Mouse (Mus musculus) liver, embryonic 12.5 days (tissue): ENCODE measurements around the gene Macrod2. TPM values are rescaled to one million over a fixed set of nuclear protein-coding genes. Genes with fewer than 3 reads are reported as not detected.

Source experiments
- ATAC-seq: fragments of 200-750 bp; cut with Nextera tagmentation; 2 replicates; pipeline ENCODE4 v1.8.0; 2017; ENCODE audit warnings: moderate number of reproducible peaks, mild to moderate bottlenecking, moderate library complexity
- H3K27ac ChIP-seq: fragments of 300-500 bp; sonication (generic); 2 replicates; pipeline ENCODE4 v1.5.1; 2016; ENCODE audit warnings: mild to moderate bottlenecking
- H3K27me3 ChIP-seq: fragments of 300-500 bp; sonication (generic); replicated peaks from 2 replicates; pipeline ENCODE4 v1.6.1; 2016; ENCODE audit warnings: mild to moderate bottlenecking, moderate library complexity
- H3K36me3 ChIP-seq: fragments of 300-500 bp; sonication (generic); 2 replicates; pipeline ENCODE4 v1.6.1; 2016; ENCODE audit warnings: mild to moderate bottlenecking, moderate library complexity
- H3K4me1 ChIP-seq: fragments of 300-500 bp; sonication (generic); 2 replicates; pipeline ENCODE4 v1.6.1; 2016
- H3K4me2 ChIP-seq: fragments of 300-500 bp; sonication (generic); 2 replicates; pipeline ENCODE4 v1.6.1; 2016; ENCODE audit warnings: mild to moderate bottlenecking, moderate library complexity
- H3K4me3 ChIP-seq: fragments of 300-500 bp; sonication (generic); 2 replicates; pipeline ENCODE4 v1.5.1; 2016; ENCODE audit warnings: mild to moderate bottlenecking, moderate library complexity
- H3K9ac ChIP-seq: fragments of 300-500 bp; sonication (generic); 2 replicates; pipeline ENCODE4 v1.6.1; 2016; ENCODE audit warnings: mild to moderate bottlenecking, moderate library complexity
- H3K9me3 ChIP-seq: fragments of 300-500 bp; sonication (generic); replicated peaks from 2 replicates; pipeline ENCODE4 v1.6.1; 2016; ENCODE audit warnings: mild to moderate bottlenecking, moderate library complexity
- WGBS: fragments of 180-500 bp; shearing (Covaris S2); methylation state at CpG from one replicate; pipeline ENCODE4 v1.1.7; 2016; ENCODE audit not compliant: insufficient replicate concordance; 5-methylcytosine and 5-hydroxymethylcytosine counted together
- polyA plus RNA-seq: library from polyadenylated mRNA; unstranded; fragments of >200 nt; fragmentation: Nextera tagmentation; extraction: Ambion mirVana; gene quantifications from 2 replicates; pipeline ENCODE4 v1.2.1, GENCODE M21; 2016

Macrod2 gene
- polyA plus RNA-seq, 1 experiment from 2014 or later, result 11.3 TPM

DNA sequence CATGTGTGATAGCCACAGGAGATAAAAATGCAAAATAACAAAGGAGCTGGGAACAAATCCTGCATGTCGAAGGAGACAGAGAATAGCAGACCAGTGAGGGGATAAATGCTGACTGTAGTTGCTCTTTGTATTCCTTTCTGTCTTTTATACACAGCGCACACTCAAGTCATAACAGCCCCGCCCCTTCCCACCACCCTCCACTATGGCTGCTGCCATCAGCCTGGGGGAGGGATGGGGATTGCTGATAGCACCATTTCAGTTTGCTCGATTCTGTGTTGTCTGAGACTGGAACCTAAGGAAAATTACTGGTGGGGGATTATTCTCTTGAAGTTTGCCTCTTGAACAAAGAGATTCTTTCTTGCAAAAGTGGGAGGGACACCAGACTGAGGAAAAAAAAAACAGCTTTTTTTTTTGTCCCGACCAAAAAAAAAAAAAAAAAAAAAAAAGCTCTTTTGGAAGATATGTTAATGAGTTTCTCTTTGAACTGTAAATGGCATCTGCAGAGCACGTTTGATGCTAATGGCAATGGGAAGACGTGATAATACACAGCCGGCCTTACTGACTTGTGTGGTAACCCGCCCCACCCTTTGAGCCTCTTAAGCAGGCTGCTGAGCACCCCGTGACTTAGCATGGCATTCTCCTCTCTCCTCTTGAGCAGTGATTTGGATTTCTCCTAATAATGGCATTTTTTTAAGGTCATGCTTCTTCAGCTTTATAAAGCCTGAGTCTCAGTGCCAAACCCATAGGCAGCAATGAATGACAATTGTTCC lies 1768.6 kb downstream of the Macrod2 start:
- WGBS, result 35% methylated on average over 10 of the region's 10 CpGs
- no peak for ATAC-seq
- no peaks in the 10 kb centered on the region for H3K9me3 ChIP-seq

DNA sequence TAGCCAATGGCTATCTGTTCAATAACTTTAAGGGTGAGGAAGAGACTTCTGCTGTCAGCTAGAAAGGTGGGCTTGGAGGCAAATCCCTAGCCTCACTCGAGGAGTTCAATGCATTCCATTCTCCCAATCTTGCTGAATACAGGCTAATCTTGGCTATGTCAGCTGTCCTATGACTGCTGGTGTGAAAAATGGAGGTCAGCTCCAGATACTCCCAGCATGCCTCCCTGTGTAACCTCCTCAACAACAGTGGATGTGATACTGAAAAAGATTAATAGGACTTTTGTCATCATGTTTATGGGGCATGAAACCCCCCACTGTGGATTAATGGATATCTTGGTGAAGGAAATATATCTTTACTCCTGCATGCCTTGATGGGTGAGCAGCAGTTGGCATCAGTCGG lies 1774.5 kb downstream of the Macrod2 start:
- Histone ChIP-seq H3K9me3 (no peaks in the 10 kb centered on the region), H3K36me3 (no peaks in the 10 kb centered on the region), H3K4me2 (no peak overlapping the region), H3K4me1 (no peaks in the 10 kb centered on the region), H3K27me3 (no peaks in the 10 kb centered on the region), H3K4me3 (no peak overlapping the region), H3K27ac (no peak overlapping the region), H3K9ac (no peak overlapping the region)
- ATAC-seq, result no peak
- 58% methylated on average over 2 of the region's 2 CpGs for WGBS

More for the DNA sequence above, 1768.6 kb downstream of the Macrod2 start:
- H3K4me1 ChIP-seq, result no peaks in the 10 kb centered on the region
- H3K36me3 ChIP-seq, result no peaks in the 10 kb centered on the region
- no peak overlapping the region for H3K4me2 ChIP-seq
- H3K27me3 ChIP-seq, result no peaks in the 10 kb centered on the region
- no peak overlapping the region for H3K9ac ChIP-seq
- no peak overlapping the region for H3K27ac ChIP-seq
- H3K4me3 ChIP-seq, result no peak overlapping the region

DNA sequence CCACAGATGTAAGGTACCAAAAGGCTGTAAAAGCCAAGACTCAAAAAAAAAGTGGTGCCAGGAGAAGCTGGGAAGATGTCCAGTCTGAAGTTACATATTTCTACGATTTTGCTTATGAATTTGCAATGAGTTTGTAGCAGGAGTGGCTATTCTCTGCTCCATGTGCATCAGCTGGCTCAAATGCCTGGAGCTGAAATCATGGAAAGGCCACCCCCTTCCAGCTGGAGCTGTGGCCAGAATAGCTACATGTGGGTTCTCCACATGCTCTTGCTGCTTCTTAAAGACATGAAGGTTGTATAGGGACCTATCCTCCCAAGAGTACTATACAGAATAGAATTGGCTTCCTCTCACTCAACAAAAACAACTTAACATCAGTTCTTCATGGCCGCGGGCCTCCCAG lies 1777.6 kb downstream of the Macrod2 start:
- Histone ChIP-seq H3K27ac (no peak overlapping the region), H3K4me1 (no peaks in the 10 kb centered on the region), H3K4me3 (no peak overlapping the region), H3K9ac (no peak overlapping the region), H3K9me3 (no peaks in the 10 kb centered on the region), H3K27me3 (no peaks in the 10 kb centered on the region), H3K4me2 (no peak overlapping the region), H3K36me3 (no peaks in the 10 kb centered on the region)
- no peak for ATAC-seq
- WGBS, result 78% methylated on average over 3 of the region's 3 CpGs

DNA sequence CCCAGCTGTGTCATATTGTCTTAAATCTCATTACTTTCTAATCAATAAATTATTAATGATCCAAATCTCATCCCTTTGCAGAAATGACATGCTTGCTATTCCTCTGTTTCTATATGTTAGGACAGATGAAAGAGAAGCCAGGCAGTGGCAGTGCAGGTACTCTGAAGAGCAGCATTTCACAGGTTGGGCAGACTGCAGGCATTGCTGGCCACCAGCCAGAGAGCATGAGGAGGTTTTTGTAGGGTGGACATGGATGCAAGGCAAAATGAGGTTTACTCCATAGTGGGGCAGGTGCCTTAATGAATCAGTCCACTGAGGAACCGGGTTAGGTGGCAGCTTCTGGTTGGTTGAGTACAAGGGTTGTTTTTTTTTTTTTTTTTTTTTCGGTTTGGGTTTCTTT lies 1778.9 kb downstream of the Macrod2 start:
- WGBS, result 76% methylated on average over 2 of the region's 2 CpGs
- no peak overlapping the region for H3K27ac ChIP-seq
- no peak overlapping the region for H3K4me2 ChIP-seq
- H3K9ac ChIP-seq, result no peak overlapping the region
- no peak for ATAC-seq
- no peak overlapping the region for H3K4me3 ChIP-seq
- no peaks in the 10 kb centered on the region for H3K9me3 ChIP-seq
- no peaks in the 10 kb centered on the region for H3K36me3 ChIP-seq
- H3K27me3 ChIP-seq, result no peaks in the 10 kb centered on the region
- H3K4me1 ChIP-seq, result no peaks in the 10 kb centered on the region

DNA sequence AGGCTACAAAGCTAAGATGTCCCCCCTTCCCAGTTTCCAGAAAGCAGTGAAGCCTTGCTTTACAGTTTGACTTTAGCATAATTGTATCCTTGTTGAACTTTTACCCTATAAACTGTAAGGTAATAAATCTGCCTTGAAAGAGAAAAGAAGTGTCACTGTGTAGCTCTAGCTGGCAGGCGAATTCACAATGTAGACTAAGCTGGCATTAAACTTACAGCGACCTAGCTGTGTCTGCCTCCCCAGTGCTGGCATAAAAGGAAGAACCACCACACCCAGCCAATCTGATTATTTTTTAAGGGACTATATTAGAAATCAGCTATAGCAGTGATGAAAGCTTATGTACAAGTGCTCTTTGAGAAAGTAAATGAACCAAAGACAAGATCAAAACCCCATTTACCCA lies 1791.8 kb downstream of the Macrod2 start:
- Histone ChIP-seq H3K36me3 (no peaks in the 10 kb centered on the region), H3K27ac (no peak overlapping the region), H3K27me3 (no peaks in the 10 kb centered on the region), H3K9ac (no peak overlapping the region), H3K9me3 (no peaks in the 10 kb centered on the region), H3K4me1 (no peaks in the 10 kb centered on the region), H3K4me2 (no peak overlapping the region), H3K4me3 (no peak overlapping the region)
- no peak for ATAC-seq
- WGBS, result 55% methylated on average over 2 of the region's 2 CpGs

DNA sequence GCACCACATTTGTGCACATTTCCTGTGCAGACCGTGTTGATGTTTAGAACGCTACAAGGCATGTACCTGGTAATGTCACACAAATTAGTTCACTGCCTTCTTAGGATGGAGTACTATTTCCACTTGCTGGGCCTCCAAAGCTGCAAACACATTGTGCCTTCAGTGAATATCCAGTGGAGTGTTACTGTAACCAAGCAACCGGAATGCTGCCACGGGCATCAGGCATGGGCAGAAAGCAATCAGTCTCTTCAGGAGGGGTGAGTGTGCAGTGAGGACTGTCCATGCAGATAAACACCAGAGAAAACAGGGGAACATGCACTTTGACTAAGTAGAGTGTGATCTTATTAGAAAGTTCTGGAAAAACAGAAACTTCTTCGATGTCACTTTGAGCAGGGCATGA lies 1792.3 kb downstream of the Macrod2 start:
- no peak overlapping the region for H3K4me3 ChIP-seq
- no peaks in the 10 kb centered on the region for H3K36me3 ChIP-seq
- H3K4me2 ChIP-seq, result no peak overlapping the region
- 74% methylated on average over 5 of the region's 5 CpGs for WGBS
- no peaks in the 10 kb centered on the region for H3K27me3 ChIP-seq
- ATAC-seq, result no peak
- no peaks in the 10 kb centered on the region for H3K4me1 ChIP-seq
- H3K9ac ChIP-seq, result no peak overlapping the region
- H3K27ac ChIP-seq, result no peak overlapping the region
- no peaks in the 10 kb centered on the region for H3K9me3 ChIP-seq

GRCm38 (mm10) chr2:142217371-142217770 lies 1822.3 kb downstream of the Macrod2 start:
- no peak overlapping the region for H3K9ac ChIP-seq
- no peaks in the 10 kb centered on the region for H3K4me1 ChIP-seq
- H3K36me3 ChIP-seq, result no peaks in the 10 kb centered on the region
- no peak overlapping the region for H3K4me3 ChIP-seq
- ATAC-seq, result no peak
- H3K9me3 ChIP-seq, result no peaks in the 10 kb centered on the region
- H3K27me3 ChIP-seq, result no peaks in the 10 kb centered on the region
- WGBS, result 54% methylated on average over 1 of the region's 1 CpGs
- no peak overlapping the region for H3K27ac ChIP-seq
- no peak overlapping the region for H3K4me2 ChIP-seq

GRCm38 (mm10) chr2:142222137-142222921 lies 1827.2 kb downstream of the Macrod2 start:
- 57% methylated on average over 8 of the region's 8 CpGs for WGBS
- H3K4me3 ChIP-seq, result no peak overlapping the region
- H3K36me3 ChIP-seq, result no peaks in the 10 kb centered on the region
- ATAC-seq, result no peak
- H3K9me3 ChIP-seq, result no peaks in the 10 kb centered on the region
- H3K27me3 ChIP-seq, result no peaks in the 10 kb centered on the region
- H3K27ac ChIP-seq, result no peak overlapping the region
- H3K4me1 ChIP-seq, result no peaks in the 10 kb centered on the region
- no peak overlapping the region for H3K9ac ChIP-seq
- H3K4me2 ChIP-seq, result no peak overlapping the region

GRCm38 (mm10) chr2:142222926-142223325 lies 1827.8 kb downstream of the Macrod2 start:
- H3K27me3 ChIP-seq, result no peaks in the 10 kb centered on the region
- H3K27ac ChIP-seq, result no peak overlapping the region
- no peaks in the 10 kb centered on the region for H3K9me3 ChIP-seq
- H3K9ac ChIP-seq, result no peak overlapping the region
- H3K4me1 ChIP-seq, result no peaks in the 10 kb centered on the region
- H3K36me3 ChIP-seq, result no peaks in the 10 kb centered on the region
- no peak overlapping the region for H3K4me2 ChIP-seq
- WGBS, result 55% methylated on average over 5 of the region's 5 CpGs
- ATAC-seq, result no peak
- H3K4me3 ChIP-seq, result no peak overlapping the region

GRCm38 (mm10) chr2:142230985-142231549 lies 1836.0 kb downstream of the Macrod2 start:
- Histone ChIP-seq H3K4me3 (no peak overlapping the region), H3K27ac (no peak overlapping the region), H3K9ac (no peak overlapping the region), H3K27me3 (no peaks in the 10 kb centered on the region), H3K9me3 (no peaks in the 10 kb centered on the region), H3K4me2 (no peak overlapping the region), H3K4me1 (no peaks in the 10 kb centered on the region), H3K36me3 (no peaks in the 10 kb centered on the region)
- ATAC-seq, result no peak
- WGBS, result 68% methylated on average over 4 of the region's 4 CpGs

DNA sequence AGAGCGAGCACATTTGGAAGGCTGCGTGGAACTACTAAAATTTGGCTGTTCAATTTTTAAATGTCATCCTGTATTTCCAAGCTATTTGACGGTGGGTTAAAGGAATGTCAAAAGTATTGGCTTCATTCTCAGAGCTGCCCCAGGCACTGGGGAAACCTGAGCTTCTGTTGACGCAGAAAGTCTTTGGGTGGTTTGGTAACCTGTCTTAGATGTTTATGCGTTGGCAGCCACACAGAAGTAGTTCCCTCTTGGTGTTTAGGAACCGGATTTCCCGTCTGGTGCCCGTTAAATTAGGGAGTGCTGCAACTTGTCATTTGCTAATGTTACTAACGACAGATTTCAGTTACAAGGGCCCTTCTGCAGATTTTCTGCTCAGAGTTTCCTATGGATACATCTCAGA lies 1837.7 kb downstream of the Macrod2 start:
- ATAC-seq, result no peak
- Histone ChIP-seq H3K9me3 (no peaks in the 10 kb centered on the region), H3K4me2 (no peak overlapping the region), H3K27me3 (no peaks in the 10 kb centered on the region), H3K9ac (no peak overlapping the region), H3K4me1 (no peaks in the 10 kb centered on the region), H3K4me3 (no peak overlapping the region), H3K36me3 (no peaks in the 10 kb centered on the region), H3K27ac (no peak overlapping the region)
- 66% methylated on average over 9 of the region's 9 CpGs for WGBS

DNA sequence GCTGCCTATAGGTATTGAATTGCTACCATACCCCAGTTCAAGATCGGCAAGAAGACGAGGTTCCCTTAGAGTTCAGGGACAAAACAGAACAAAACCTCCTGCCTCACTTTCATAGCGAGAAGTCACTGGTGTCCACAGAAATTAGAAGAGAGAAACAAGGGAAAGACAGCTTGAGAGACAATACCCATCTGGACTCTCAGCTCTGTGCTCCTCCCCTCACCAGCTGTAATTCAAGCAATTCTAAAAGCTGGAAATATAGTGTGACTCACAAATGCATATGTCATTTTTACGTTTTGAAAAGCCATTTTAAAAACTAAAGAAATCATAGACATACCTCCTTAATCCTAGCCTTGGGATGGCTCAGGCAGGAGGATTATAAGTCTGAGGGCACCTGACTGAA lies 1848.4 kb downstream of the Macrod2 start:
- no peak overlapping the region for H3K4me2 ChIP-seq
- 68% methylated on average over 4 of the region's 4 CpGs for WGBS
- no peaks in the 10 kb centered on the region for H3K36me3 ChIP-seq
- no peak overlapping the region for H3K4me3 ChIP-seq
- no peak overlapping the region for H3K9ac ChIP-seq
- no peaks in the 10 kb centered on the region for H3K4me1 ChIP-seq
- H3K27me3 ChIP-seq, result no peaks in the 10 kb centered on the region
- no peaks in the 10 kb centered on the region for H3K9me3 ChIP-seq
- H3K27ac ChIP-seq, result no peak overlapping the region
- ATAC-seq, result no peak
